Mouse (Mus musculus): ENCODE results near the gene Nol6.

DNA sequence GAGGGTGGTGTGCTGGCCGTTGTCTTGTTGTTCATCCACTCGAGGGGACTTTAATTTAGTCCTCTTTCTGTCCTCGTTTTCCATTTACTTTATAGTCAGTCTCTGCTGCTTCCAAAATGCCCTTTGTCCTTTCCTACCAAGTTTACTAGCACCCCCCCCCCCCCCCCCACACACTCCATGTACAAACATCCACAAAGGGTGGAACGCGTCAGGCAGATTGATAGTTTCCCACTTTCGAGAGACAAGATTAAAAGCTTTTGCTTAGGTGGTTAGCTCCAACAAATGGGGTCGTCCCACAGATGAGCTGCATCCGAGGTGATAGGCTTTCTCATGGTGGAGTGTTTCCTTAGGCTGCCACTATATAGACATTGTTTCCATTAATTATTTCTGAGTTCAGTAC, 12.6 kb upstream of the Nol6 start:
- no peak for TF ChIP-seq POLR2A (IDR thresholded peaks at IDR 0.05; ENCODE audit: control insufficient read depth, extremely low read depth, insufficient read depth, low read length, poor library complexity)
- no peak for TF ChIP-seq CTCF (IDR thresholded peaks at IDR 0.05; ENCODE audit: borderline replicate concordance, control insufficient read depth, extremely low read depth, insufficient read depth, low read length, poor library complexity)
